Mouse (Mus musculus) megakaryocyte progenitor cell, adult 5-6 weeks (primary cell): ENCODE measurements around the gene Palm2. TPM values are rescaled to one million over a fixed set of nuclear protein-coding genes. Genes with fewer than 3 reads are reported as not detected.

ENCODE experiments used
- ATAC-seq: replicated peaks from 2 replicates; pipeline ENCODE4 v1.8.0; 2016; ENCODE audit warnings: mild to moderate bottlenecking, moderate TSS enrichment, inconsistent platforms; ENCODE audit not compliant: poor library complexity
- total RNA-seq, 2 experiments: library from RNA; stranded (forward) in 1 of 2; stranded (reverse) in 1 of 2; fragments of 157-497, 149-512 nt in 1 of 2; fragments of 200-1000 nt in 1 of 2; gene quantifications; 2 replicates each; pipeline versions ENCODE4 v1.2.3 to v1.2.4; 2015 to 2017

Gene Palm2
- total RNA-seq, 2 experiments from 2014 or later, result not detected

GRCm38 (mm10) chr4:57513241-57513933 is 79.3 kb downstream of the Palm2 start:
- no peak for ATAC-seq

DNA sequence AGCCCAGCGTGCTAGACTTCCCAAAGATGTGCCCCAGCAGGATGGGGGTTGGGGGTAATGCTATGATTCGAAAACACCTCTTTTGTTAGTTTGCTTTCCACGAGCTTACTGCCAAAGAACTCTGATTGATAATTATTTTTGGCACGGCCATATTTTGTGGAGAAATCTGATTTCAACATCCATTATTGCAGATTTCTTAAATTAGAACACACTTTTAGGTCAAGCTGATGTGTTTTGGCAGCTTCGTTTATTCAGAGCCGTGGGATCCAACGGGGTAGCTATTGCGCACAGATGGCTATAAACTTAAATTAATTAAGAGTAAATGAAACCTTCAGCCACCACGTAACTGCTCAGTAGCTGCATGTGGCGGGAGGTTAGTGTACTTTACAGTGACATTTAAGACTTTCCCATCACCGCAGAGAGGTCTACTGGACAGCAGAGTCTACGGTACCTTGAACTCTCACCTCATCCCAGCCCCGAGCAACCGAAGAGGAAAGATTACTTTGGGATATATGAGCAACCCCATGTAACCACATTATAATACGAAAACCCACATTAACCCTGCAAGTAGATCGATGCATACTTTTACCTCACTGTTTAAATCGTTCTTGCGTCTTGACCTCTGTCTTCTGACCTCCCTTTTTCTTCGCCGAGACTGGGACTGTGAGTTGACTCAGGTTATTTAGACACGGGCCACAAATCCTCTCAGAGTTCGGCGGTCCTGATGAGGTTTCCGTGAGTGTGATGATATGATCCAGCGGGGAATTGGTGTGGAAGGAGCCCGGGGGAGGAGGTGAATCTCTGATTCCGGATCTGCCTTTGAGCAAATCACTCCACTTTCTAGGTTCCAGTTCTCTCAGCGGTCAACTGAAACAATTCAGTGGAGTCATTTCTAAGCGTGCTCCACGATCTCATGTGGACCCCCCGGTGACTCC is 80.2 kb downstream of the Palm2 start:
- ATAC-seq, result no peak

DNA sequence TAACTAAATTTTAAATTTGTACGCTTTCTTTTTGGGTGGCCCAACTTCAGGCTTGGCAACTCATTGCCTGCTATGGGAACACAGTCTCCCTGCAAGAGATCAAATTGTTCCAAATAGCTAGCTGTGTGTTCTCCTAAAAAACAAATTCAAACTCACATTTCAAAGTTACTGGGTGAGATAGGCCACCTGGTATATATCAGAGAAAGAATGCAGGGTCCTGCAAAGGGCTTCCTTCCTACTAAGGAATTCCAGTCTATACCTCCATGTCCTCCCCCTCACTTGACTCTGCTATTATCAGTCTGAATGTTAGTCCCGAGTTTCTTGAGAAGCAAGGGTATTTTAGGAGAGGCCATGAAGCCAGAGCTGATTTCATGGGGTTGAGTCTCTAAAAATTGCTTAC is 81.3 kb downstream of the Palm2 start:
- no peak for ATAC-seq

GRCm38 (mm10) chr4:57523456-57523855 is 89.4 kb downstream of the Palm2 start:
- no peak for ATAC-seq

DNA sequence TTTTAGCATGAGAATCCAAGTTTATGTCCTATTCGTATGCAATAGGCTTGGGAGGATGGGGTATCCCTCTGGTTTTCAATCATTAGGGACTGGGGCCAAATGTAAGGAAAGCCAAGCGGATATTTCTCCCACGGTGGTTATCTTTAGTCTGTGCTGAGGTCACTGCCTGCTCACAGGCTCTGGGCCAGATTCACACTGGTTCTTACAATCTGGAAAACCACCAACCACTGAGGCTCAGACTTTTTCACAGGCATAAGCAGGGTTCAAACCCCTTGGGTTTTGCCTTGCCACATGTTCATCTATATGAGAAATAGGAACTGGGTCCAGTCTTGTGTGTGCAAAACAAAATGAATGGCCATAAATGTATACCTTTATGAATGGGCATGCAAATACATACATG is 90.4 kb downstream of the Palm2 start:
- ATAC-seq, result no peak

GRCm38 (mm10) chr4:57525221-57526011 is 91.4 kb downstream of the Palm2 start:
- ATAC-seq, result no peak

DNA sequence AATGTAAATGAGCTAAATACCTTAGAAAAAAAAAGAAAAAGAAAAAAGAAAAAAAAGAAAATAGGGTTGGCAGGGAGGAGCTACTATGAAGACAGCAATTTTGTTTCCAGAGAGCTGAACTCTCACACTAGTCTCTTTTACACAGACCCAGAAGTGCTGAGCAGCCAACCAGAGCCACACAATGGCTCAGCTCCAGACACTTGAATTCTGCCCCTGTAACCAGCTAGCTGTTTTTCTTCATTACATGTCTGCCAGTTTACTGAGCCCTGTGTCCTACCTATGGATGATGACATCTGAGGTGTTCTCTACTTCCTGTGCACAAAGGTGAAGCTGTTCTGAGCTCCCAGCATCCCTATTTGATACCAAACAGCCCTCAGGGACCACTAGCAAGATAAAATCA is 94.2 kb downstream of the Palm2 start:
- no peak for ATAC-seq

- ATAC-seq, result no peak
Measured at GRCm38 (mm10) chr4:57533686-57534085, 99.6 kb downstream of the Palm2 start.

DNA sequence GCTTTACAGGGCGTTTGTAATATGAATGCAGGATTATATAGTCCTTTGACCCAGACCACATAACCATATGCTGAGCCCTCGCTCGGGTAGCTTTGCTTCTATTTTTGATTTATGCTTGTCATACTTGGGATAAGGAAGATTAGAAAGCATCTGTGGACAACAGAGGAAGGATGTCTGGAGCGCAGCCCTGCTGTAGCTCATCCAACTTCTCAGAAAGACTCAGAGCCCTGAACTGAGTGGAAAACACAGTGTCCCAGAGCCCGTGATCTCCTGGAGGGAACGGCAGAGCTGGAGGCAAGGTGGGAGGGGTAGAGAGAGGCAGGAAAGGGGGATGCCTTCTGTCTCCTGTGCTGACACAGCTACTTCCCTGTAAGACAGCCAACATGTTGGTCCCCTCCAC is 100.2 kb downstream of the Palm2 start:
- no peak for ATAC-seq

- no peak for ATAC-seq
Measured at GRCm38 (mm10) chr4:57535087-57535486, 101.0 kb downstream of the Palm2 start.

DNA sequence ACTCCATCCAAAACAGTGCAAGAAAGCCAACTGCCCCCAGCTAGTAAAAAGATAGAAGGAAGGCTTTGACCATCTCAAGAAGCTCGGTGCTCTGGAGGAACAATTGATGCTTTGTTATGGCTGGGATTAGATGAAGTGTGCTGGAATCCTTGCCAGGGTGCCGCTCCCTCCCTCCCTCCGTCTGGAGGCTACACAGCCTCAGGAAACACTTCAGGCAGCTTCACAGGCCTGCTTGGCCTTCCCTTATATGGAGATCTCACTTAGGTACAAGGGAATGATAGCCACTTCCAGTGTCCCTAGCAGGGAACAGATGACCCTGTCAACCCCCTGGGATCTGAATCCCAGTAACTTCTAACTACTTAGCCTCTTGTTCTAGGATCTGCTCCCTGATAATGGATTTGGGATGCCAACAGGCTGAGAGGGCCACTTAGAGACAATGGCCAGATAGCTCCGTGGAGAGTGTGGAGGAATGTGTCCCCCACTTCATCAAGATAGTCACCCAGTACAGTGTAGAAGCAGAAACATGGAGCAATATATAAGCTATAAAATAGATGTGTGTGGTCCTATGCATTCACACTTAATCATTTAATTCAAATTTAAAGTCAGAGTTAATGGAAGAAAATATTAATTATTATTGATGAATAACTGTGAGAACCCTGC is 104.1 kb downstream of the Palm2 start:
- no peak for ATAC-seq

DNA sequence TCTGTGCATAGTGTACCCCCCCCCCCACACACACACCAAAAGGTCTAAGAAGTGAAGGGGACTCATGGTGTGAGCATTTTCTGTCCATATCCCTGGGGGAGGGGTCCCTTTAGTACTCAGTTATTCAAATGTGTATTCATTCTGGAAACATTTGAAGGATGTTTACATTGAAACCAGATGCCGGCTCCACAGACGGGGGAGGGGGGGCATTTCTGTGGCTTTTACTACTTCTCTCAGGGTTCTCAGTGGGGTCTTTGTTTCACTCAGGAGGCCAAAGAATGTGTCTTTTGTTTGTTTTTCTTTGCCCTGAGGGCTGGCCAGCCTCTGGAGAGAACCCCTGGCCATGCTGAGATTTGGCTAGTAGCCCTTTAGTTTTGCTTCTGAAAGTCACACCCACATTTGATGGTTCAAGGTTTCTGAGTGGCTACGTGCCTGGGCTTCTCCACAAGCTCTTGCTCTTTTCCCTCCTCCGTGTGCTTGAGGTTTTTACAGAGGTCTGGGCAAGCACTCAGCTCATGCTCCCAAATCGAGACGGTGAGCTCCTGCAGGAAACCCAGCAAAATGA is 109.7 kb downstream of the Palm2 start:
- no peak for ATAC-seq

DNA sequence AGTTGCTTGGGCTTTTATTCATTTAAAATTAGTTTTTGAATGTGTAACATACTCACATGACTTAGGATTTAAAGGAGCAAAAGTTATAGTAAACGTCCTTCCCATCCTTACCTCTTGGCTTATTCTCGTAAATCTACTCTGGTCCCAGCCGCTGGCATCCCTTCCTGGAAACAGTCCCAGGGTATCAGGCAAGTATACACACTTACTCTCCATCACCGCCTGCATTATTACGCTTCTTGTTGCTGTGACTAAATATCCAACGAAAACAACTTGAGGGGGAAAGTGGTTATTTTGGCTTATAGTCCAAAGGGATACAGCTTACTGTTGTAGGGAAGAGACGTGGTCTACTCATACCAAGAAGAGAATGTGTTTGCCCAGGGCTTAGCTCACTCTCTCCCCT is 113.7 kb downstream of the Palm2 start:
- ATAC-seq, result no peak

- ATAC-seq, result no peak
Measured at GRCm38 (mm10) chr4:57550216-57550615, 116.2 kb downstream of the Palm2 start.

DNA sequence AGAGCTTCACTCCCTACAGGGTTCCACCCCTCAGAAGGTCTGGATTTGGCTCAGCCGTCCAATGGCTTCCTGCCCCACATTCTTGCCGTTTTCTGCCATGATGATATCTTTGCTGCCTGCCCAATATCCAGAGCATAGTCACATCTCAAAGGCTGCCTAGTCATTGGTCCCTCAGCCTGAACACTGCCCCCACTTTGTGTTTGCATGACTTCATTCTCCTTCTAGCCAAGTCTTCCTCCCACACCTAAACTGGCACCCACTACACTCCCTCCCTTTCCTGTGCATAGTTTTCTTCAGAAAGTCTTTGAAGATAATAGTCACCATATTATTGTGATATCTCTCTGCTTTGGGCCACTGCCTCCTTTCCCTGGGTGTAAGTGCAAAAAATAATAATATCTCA is 123.1 kb downstream of the Palm2 start:
- no peak for ATAC-seq

DNA sequence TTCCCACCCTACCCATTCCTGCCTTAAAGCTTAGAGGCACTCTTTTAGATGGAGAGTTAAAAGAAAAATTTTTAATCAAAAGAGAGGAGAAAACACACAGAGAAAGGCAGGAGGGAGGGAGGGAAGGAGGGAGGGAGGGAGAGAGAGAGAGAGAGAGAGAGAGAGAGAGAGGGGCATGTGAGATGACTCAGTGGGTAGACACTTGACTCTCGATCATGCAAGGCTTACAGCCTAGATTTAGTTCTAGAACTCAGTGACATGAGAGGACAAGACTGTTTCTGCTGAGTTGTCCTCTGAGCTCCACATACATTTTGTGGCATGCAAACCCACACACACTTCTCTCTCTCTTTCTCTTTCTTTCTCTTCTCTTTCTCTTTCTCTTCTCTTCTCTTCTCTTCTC is 125.4 kb downstream of the Palm2 start:
- ATAC-seq, result no peak

GRCm38 (mm10) chr4:57560010-57560409 is 126.0 kb downstream of the Palm2 start:
- ATAC-seq, result no peak

- ATAC-seq, result no peak
Measured at GRCm38 (mm10) chr4:57561055-57561454, 127.0 kb downstream of the Palm2 start.

- ATAC-seq, result no peak
Measured at GRCm38 (mm10) chr4:57565283-57565682, 131.2 kb downstream of the Palm2 start.

DNA sequence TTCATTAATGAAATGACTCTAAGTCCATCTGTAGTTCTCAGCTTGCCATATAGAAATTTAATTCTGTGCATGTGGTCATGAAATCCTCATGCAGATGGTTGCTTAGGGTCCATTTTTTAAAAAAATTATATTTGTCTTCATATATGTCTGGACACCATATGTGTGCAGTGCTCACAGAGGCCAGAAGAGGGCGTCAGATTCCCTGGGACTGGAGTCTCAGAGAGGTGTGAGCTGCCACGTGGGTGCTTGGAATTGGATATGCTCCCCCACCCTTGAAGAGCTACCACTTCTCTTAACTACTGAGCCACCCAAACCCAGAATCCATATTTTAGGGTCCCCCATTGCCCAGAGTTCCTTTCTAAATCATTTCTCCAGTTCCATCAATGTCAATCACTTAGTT is 131.8 kb downstream of the Palm2 start:
- no peak for ATAC-seq
